Mouse (Mus musculus) heart, postnatal 36 days (tissue): ENCODE measurements at regions not wholly inside any gene's neighbourhood (a gene's known extent, or its start where the extent isn't known, plus 50 kb on each side); places are given as distances from the start of the nearest gene placed in this dataset.
A peak's percentile ranks its signal among the peaks of the same experiment; 100 is the strongest.

Experiments
- DNase-seq, 2 experiments: peaks; one replicate each; pipeline ENCODE4 v3.0.0; 2021 to 2022
- intact Hi-C: fragments of 180-260 bp; cut with DNase I; formaldehyde crosslinking; loops from one replicate; pipeline ENCODE4 v1.15.1; 2025

GRCm38 (mm10) chr6:91617031-91617596 lies 66.7 kb upstream of the Slc6a6 start:
- intact Hi-C loops = no loop called here
- peak; percentile 16 to 25 for DNase-seq

- intact Hi-C loops = no loop called here
- DNase-seq = no peak
Measured at GRCm38 (mm10) chr6:91617685-91618084, 66.2 kb upstream of the Slc6a6 start.

- DNase-seq = no peak
- intact Hi-C loops = no loop called here
Measured at GRCm38 (mm10) chr6:91619009-91619408, 64.8 kb upstream of the Slc6a6 start.

GRCm38 (mm10) chr6:91619735-91620732 lies 63.8 kb upstream of the Slc6a6 start:
- intact Hi-C loops = no loop called here
- peak in 1 of 2 experiments; percentile 22 for DNase-seq

- no peak for DNase-seq
Measured at GRCm38 (mm10) chr6:91621437-91621836, 62.4 kb upstream of the Slc6a6 start.

GRCm38 (mm10) chr6:91622425-91622824 lies 61.4 kb upstream of the Slc6a6 start:
- no peak for DNase-seq
- intact Hi-C loops = no loop called here

More at GRCm38 (mm10) chr6:91621437-91621836, 62.4 kb upstream of the Slc6a6 start:
- intact Hi-C loops = no loop called here

GRCm38 (mm10) chr6:91623646-91624045 lies 60.2 kb upstream of the Slc6a6 start:
- DNase-seq = no peak
- intact Hi-C loops = no loop called here

GRCm38 (mm10) chr6:91629230-91629629 lies 54.6 kb upstream of the Slc6a6 start:
- intact Hi-C loops = no loop called here

GRCm38 (mm10) chr6:91631261-91631660 lies 52.6 kb upstream of the Slc6a6 start:
- DNase-seq = no peak
- intact Hi-C loops = no loop called here

More at GRCm38 (mm10) chr6:91629230-91629629, 54.6 kb upstream of the Slc6a6 start:
- DNase-seq = no peak
